Mouse (Mus musculus) kidney, postnatal 0 days (tissue): ENCODE data around the gene Zfp26. TPM values are rescaled to one million over a fixed set of nuclear protein-coding genes. Genes with fewer than 3 reads are reported as not detected.

Experiments used
- ATAC-seq: fragments of 200-750 bp; cut with Nextera tagmentation; replicated peaks from 2 replicates; pipeline ENCODE4 v1.8.0; 2017; ENCODE audit warnings: low read depth, moderate number of reproducible peaks, moderate TSS enrichment, moderate library complexity; ENCODE audit not compliant: low FRiP score
- DNase-seq: peaks from one replicate; pipeline ENCODE4 v3.0.0-alpha.2; 2016; ENCODE audit warnings: low spot score
- H3K27ac ChIP-seq: fragments of 300-500 bp; sonication (generic); 2 replicates; pipeline ENCODE4 v1.5.1; 2014; ENCODE audit warnings: mild to moderate bottlenecking
- H3K27me3 ChIP-seq: fragments of 300-500 bp; sonication (generic); 2 replicates; pipeline ENCODE4 v1.6.1; 2014; ENCODE audit warnings: low read length, mixed read lengths; ENCODE audit not compliant: insufficient read depth
- H3K36me3 ChIP-seq: fragments of 300-500 bp; sonication (generic); 2 replicates; pipeline ENCODE4 v1.6.1; 2014; ENCODE audit warnings: low read length, mixed read lengths; ENCODE audit not compliant: insufficient read depth
- H3K4me1 ChIP-seq: fragments of 300-500 bp; sonication (generic); replicated peaks from 2 replicates; pipeline ENCODE4 v1.6.1; 2014; ENCODE audit warnings: antibody characterized with exemption, low read length, mixed read lengths; ENCODE audit not compliant: insufficient read depth
- H3K4me2 ChIP-seq: fragments of 300-500 bp; sonication (generic); 2 replicates; pipeline ENCODE4 v1.6.1; 2014; ENCODE audit warnings: mild to moderate bottlenecking, low read length, moderate library complexity, mixed read lengths
- H3K4me3 ChIP-seq: fragments of 300-500 bp; sonication (generic); replicated peaks from 2 replicates; pipeline ENCODE4 v1.5.1; 2014; ENCODE audit warnings: low read depth, low read length
- H3K9ac ChIP-seq: fragments of 300-500 bp; sonication (generic); 2 replicates; pipeline ENCODE4 v1.6.1; 2014; ENCODE audit warnings: low read depth, low read length
- H3K9me3 ChIP-seq: fragments of 300-500 bp; sonication (generic); replicated peaks from 2 replicates; pipeline ENCODE4 v1.6.1; 2016; ENCODE audit warnings: low read length, inconsistent platforms, mixed read lengths
- CTCF ChIP-seq: IDR thresholded peaks from 2 replicates; pipeline ENCODE4 v1.5.1; 2016; ENCODE audit warnings: antibody characterized with exemption, low read depth, mild to moderate bottlenecking, moderate library complexity
- WGBS: fragments of 180-500 bp; shearing (Covaris S2); extraction: QIAGEN DNeasy Blood & Tissue Kit; methylation state at CpG from one replicate; pipeline ENCODE4 v1.1.7; 2014; 5-methylcytosine and 5-hydroxymethylcytosine counted together
- polyA plus RNA-seq: library from polyadenylated mRNA; unstranded; fragments of >200 nt; fragmentation: Nextera tagmentation; extraction: Ambion mirVana; gene quantifications from 2 replicates; pipeline ENCODE4 v1.2.1, GENCODE M21; 2015

Gene Zfp26
- polyA plus RNA-seq, 1 experiment from 2014 or later: 15.3 TPM

DNA sequence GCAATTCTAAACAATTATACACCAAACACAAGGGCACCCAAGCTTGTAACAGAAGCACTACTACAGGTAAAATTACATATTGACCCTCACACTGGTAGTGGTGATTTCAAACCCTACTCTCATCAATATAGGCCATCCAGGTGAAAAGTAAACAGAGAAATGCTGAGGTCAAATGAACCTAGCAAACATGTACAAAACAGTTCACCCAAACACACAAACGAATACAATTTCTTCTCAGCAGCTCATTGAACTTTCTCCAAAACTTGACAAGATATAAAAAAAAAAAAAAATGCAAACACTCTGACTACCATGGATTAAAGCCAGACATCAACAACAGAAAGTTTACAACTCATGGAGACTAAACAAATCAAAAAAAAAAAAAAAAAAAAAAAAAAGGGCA is 8.5 kb downstream of the Zfp26 start:
- ATAC-seq (no peak), DNase-seq (no peak)
- TF ChIP-seq CTCF: no peak
- Histone ChIP-seq H3K27me3 (no peaks in the 10 kb centered on the region), H3K4me3 (no peak overlapping the region), H3K4me1 (no peaks in the 10 kb centered on the region), H3K9me3 (no peaks in the 10 kb centered on the region), H3K4me2 (no peak overlapping the region), H3K36me3 (peaks cover 21% of the 10 kb centered on the region; the same call in 1 of the 2 replicates), H3K9ac (no peak overlapping the region), H3K27ac (no peak overlapping the region)
- WGBS: 89% methylated on average over 1 of the region's 1 CpGs

- Histone ChIP-seq H3K4me1 (no peaks in the 10 kb centered on the region), H3K36me3 (peaks cover 67% of the 10 kb centered on the region), H3K9ac (no peak overlapping the region), H3K27ac (no peak overlapping the region), H3K4me3 (no peak overlapping the region), H3K27me3 (no peaks in the 10 kb centered on the region), H3K9me3 (no peaks in the 10 kb centered on the region), H3K4me2 (no peak overlapping the region)
- ATAC-seq (no peak), DNase-seq (no peak)
- TF ChIP-seq CTCF: no peak
- WGBS: 90% methylated on average over 4 of the region's 4 CpGs
Observed at GRCm38 (mm10) chr9:20443183-20443783, 16.7 kb downstream of the Zfp26 start.

DNA sequence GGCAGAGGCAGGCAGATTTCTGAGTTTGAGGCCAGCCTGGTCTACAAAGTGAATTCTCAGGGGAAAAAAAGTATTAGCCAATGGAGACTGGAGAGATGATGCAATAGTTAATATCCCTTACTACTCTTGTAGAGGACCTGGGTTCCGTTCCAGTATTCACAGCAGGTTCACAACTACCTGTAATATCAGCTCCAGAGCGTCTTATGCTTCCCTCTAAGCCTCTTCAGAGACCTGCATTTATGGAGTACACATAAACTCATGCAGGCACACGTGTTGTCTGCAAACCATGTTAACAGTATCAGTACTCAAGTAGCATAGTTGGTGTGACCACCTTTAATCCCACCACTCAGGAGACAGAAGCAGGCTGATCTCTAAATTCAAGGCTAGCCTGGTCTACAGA is 30.0 kb downstream of the Zfp26 start:
- no peak for DNase-seq

DNA sequence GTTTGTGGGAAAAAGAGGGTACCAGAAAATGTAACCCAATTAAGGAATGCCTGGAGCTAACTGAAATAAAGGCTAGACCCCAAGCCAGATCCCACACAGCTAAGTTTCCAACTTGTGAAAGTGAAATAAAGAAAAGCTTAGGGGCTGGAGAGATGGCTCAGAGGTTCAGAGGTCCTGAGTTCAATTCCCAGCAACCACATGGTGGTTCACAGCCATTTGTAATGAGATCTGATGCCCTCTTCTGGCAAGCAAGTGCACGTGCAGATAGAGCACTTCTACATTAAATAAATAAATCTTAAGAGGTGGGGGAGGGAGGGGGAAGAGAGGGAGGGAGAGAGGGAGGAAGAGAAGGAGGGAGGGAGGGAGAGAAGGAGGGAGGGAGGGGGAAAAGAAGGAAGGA is 48.5 kb downstream of the Zfp26 start:
- Histone ChIP-seq H3K4me3 (no peak overlapping the region), H3K36me3 (no peaks in the 10 kb centered on the region), H3K27me3 (no peaks in the 10 kb centered on the region), H3K4me2 (no peak overlapping the region), H3K9me3 (no peaks in the 10 kb centered on the region), H3K27ac (no peak overlapping the region), H3K9ac (no peak overlapping the region), H3K4me1 (no peaks in the 10 kb centered on the region)
- 23% methylated on average over 1 of the region's 1 CpGs for WGBS
- DNase-seq: no peak
- no peak for ATAC-seq
- no peak for TF ChIP-seq CTCF

More for the DNA sequence above, 30.0 kb downstream of the Zfp26 start:
- Histone ChIP-seq H3K27me3 (no peaks in the 10 kb centered on the region), H3K27ac (no peak overlapping the region), H3K9me3 (no peaks in the 10 kb centered on the region), H3K4me1 (no peaks in the 10 kb centered on the region), H3K9ac (no peak overlapping the region), H3K4me2 (no peak overlapping the region), H3K4me3 (no peak overlapping the region), H3K36me3 (no peaks in the 10 kb centered on the region)
- ATAC-seq: no peak
- no peak for TF ChIP-seq CTCF
- 88% methylated on average over 3 of the region's 3 CpGs for WGBS

GRCm38 (mm10) chr9:20409319-20409718 is 50.6 kb downstream of the Zfp26 start:
- H3K4me3 ChIP-seq: no peak overlapping the region
- no peak overlapping the region for H3K4me2 ChIP-seq
- no peak for TF ChIP-seq CTCF
- no peak overlapping the region for H3K27ac ChIP-seq
- no peak overlapping the region for H3K9ac ChIP-seq
- no peaks in the 10 kb centered on the region for H3K27me3 ChIP-seq
- no peak for ATAC-seq
- no peaks in the 10 kb centered on the region for H3K36me3 ChIP-seq
- WGBS: 89% methylated on average over 2 of the region's 2 CpGs
- DNase-seq: no peak
- no peaks in the 10 kb centered on the region for H3K4me1 ChIP-seq
- no peaks in the 10 kb centered on the region for H3K9me3 ChIP-seq

- H3K27ac ChIP-seq: peak overlapping the region; percentile 65; the same call in 1 of the 2 replicates
- no peaks in the 10 kb centered on the region for H3K27me3 ChIP-seq
- no peak; the same call in 1 of the 2 replicates for TF ChIP-seq CTCF
- H3K36me3 ChIP-seq: no peaks in the 10 kb centered on the region
- ATAC-seq: no peak; the same call in 1 of the 2 replicates
- peak overlapping the region; percentile 68 for H3K4me2 ChIP-seq
- no peaks in the 10 kb centered on the region for H3K9me3 ChIP-seq
- 18% methylated on average over 16 of the region's 16 CpGs for WGBS
- H3K4me1 ChIP-seq: 0 out of 2 replicates have a peak, but pooled peaks cover 9% of the 10 kb centered on the region
- DNase-seq: no peak
- peak overlapping the region; percentile 48 for H3K4me3 ChIP-seq
- peak overlapping the region; percentile 58 for H3K9ac ChIP-seq
Observed at GRCm38 (mm10) chr9:20385343-20385703, 74.6 kb downstream of the Zfp26 start.
